Mouse (Mus musculus): ENCODE data around the gene Suds3.

Gene Suds3

DNA sequence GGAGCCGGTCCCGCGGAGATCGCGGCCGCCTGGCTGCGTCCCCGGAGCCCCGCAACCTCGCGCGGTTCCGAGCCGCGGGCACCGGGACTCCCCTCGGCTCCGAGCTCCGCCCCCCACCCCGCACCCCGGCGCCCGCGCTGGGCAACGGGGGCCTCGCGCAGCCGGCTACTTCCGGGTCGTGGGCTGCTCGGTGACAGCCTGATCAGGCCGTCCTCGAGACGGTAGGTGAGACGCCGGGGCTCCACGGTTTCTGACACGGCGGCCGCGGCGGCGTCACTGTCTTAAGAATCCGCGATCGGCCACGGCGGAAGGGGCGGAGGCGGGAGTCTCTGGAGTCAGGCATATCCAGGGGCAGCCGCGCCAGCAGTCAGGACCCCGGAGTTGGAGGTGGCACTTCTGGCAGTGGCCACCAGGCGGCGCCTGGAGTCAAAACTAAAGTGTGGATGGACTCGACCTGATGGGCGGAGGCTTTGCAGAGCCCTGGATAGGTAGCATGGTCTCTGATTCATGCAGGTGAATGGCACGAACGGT is at the start of gene Suds3:
Suds3 (minus strand) TSS at position 278 of the 531 bp plus-strand sequence.
- DNase-seq (ENCODE audit: low read depth): peak; percentile 98

DNA sequence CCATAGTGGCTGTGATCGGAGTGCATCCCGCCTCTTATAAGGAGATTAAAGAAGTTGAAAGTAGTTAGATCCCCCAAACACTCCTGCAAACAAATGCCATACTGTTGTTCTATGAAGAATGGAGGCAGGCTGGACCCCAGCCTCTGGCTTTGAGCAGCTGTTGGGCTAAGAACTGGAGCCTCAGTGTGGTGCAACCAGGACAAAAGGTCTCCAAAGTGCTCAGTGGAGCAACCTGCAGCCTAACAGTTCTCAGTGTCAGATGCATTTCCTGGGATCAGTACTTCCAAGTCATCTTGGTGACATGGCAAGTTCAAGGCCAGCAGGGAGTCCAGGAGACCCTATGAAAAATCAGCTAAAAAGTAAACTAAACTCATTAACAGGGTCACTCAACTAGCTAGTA is 49.0 kb upstream of the Suds3 start:
- DNase-seq (ENCODE audit: low read depth): no peak

- DNase-seq (ENCODE audit: low read depth): no peak
These were observed 48.6 kb upstream of the Suds3 start for GRCm38 (mm10) chr5:117164516-117164915.

DNA sequence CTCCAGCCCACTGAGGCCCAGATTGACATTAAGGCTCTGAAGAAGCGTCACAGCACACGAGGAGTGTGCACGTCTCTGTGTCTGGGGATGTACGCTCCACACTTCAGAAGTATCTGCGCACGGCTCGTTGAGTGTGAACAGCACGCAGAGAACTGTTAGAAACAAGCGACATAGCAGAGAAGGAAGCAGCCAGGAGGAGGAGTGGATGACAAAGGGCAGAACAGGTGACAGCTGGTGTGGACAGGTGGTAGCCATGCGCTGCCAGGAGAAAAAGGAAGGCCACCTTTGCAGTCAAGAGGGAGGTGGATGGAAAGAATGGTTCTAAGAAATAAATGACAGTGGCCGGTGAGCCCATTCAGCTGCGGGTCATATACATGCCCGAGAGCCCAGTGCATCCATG is 47.9 kb upstream of the Suds3 start:
- DNase-seq (ENCODE audit: low read depth): no peak

GRCm38 (mm10) chr5:117160499-117160898 is 44.6 kb upstream of the Suds3 start:
- no peak for DNase-seq (ENCODE audit: low read depth)

GRCm38 (mm10) chr5:117159805-117160291 is 43.9 kb upstream of the Suds3 start:
- DNase-seq (ENCODE audit: low read depth): no peak

DNA sequence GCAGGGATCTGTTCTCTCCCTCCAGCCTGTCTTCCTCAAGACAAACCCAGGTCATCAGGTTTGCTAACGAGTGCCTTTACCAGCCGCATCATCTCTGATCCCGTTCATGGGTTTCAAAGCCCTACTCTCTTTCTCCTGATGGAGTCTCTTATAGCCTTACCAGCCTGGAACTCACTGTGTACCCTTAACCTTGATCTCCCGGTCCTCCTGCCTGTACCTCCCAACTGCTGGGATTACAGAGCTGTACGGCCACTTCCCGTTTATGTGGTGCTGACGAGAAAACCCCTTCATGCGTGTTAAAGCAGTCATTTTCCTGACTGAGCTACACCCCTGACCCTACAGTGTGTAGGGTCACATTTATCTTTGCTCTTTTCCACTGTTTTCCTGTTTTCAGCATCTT is 43.4 kb upstream of the Suds3 start:
- no peak for DNase-seq (ENCODE audit: low read depth)

DNA sequence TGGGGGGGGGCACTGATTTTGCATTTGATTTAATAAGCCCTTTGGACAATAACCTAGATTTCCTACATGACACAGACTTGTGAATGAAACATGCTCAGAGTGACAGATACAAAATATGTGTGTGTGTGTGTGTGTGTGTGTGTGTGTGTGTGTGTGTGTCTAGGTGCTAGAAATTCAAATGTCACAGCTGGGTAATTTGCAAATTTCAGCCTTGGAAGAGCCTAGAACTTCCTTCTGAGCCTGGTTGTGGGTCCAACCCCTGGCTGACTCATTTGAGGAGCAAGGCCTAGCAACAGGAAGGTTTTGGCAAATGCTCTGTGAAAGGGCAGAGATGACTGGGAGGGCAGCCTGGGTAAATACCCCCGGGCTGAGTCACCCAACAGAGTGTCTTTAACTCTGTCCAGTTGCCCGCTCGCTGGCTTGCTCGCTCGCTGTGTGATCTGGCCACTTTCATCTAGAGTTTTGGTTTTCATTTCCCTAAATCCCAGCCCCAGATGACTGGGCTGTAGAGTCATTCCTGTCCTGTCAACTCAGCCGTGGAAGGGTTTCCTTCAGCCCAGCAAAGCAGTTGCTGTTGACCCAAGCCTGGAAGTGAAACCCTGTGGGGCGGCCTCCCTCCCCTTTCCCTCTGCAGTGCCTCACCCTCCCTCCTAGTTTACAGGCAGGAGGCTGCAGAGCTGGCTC is 42.6 kb upstream of the Suds3 start:
- DNase-seq (ENCODE audit: low read depth): no peak

DNA sequence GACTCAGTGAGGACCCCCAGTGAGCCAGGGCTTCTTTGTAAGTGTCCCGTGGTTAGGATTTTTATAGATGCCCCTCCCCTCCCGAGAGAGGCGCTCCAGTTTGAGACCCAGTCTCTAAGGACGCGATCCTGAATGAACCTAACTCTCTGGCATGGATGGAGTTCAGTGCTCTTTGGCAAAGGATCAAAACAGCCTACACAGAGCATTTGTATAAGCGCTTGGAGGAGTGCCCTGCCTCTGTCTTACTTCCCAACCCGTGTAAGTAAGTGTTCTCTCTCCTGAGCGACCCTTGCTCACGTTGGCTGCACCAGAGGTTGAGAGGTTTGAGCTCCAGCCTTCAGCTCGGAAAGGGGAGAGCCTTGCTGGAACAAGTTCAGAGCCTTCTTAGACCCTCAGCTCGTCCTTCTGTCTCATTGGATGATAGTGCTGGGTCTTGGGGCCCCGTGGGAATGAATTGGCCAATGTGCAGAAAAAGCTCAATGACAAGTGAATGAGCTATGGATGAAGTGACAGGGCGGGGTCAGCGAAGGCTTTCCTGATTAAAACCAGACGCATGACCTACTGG is 37.7 kb upstream of the Suds3 start:
- DNase-seq (ENCODE audit: low read depth): no peak

GRCm38 (mm10) chr5:117152944-117153343 is 37.0 kb upstream of the Suds3 start:
- DNase-seq (ENCODE audit: low read depth): no peak

DNA sequence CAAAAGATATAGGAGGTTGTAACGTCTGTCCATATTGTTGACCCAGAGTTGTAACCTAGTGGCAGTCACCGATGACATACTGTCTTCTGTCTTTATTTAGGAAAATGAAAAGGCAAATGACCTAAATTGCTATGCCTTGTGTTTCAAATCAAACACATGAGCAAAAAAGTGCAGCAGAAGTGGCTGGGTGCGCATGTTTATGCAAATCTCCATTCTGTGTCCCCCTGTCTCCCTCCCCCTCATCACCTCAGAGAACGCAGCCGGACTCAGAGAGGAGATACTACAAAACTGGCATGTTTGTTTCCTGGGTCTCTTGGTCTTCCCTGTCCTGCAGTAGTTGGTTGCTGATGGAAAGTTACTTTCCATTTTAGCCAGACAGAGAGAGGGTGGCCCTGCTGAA is 34.2 kb upstream of the Suds3 start:
- DNase-seq (ENCODE audit: low read depth): no peak

DNA sequence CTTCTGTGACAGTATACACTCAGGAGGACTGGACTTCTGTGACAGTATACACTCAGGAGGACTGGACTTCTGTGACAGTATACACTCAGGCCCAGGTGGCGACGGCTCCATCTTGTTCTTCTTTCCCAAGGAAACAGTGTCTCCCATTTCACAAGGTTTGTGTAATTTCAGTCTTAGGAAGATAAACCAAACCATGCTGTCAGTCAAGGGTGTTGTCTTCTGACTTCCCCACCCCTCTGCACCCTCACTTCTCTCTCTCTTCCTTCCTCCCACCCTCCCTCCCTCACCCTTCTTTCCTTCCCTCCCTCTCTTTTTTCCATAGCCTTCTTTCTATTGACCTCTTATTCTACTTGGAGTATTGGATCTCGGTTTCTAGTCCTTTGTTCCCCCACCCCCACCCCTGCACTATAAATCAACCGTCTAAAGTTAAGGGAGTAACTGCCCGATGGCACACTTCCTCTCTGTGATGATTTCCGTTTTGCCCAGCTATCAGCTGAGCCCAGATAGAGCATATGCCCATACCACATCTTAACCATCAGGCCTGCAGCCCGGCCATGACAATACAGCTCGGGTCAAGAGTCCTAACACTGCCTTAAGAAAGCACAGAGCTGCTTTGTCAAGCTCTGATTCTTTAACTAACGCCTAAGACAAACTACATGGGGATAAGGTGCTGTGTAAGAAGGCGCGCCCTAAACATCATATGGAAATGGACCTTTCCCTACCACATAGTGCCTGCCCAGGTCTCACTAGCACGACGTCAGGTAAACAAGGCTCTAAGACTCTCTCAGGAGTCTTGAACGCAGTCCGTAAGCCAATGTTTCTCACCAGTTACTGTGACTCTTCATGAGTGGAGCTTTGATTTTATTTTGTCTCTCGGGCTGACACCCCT is 33.4 kb upstream of the Suds3 start:
- DNase-seq (ENCODE audit: low read depth): no peak

DNA sequence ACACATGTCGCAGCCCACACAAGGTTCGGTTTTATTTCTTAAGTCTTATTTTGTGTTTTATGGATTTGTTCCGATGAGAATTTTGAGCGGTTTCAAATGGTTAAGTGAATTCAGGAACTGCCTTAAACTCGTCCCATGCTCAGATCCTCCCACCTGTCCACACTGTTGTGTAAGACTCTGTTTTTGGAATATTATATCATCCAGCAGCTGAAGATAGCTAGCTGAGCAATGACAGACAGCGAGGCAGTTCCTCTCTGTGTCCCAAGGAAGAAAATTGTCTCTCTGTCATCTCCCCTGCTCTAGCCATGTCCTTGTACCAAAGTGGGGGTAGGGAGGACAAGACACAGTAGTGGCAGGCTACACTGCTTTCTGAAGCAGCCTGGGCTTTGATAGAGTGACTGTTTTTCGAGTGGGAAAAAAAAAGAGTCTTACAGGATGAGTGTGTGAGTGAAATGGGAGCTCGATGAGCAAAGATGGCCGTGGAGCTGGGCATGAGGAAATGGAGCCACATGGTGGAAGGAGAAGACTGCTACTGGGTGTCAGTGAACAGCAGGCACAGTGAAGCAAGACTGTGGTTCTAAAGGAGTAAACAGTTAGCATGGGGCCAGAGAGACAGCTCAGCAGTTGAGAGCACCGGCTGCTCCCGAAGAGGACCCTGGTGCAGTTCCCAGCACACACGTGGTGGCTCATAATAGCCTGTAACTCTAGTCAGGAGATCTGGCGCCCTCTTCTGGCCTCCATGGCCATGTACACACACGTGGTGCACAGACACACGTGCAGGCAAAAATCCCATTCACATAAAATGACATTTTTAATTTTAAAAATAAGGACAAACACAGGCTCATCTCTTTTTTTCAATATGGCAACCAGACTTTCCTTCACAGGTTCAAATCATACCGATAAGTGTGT is 31.5 kb upstream of the Suds3 start:
- DNase-seq (ENCODE audit: low read depth): no peak

DNA sequence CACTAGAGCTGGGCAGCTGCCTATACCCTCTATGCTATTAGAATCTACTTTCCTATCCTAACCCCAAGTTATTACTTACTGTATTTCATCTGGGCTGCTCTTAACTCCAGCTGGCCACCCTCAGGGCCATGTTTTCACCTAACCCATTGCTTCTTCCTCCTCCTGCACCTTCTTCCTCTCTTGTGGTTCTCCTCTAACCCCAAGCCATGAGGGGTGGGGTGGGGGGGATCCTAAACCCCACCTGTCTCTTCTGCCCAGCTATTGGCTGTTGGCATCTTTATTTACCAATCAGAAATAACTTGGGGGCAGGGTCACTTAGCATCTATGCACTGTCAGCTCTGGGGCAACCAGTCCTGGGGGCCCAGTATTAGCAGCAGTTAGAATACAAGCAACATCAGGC is 30.3 kb upstream of the Suds3 start:
- DNase-seq (ENCODE audit: low read depth): no peak

DNA sequence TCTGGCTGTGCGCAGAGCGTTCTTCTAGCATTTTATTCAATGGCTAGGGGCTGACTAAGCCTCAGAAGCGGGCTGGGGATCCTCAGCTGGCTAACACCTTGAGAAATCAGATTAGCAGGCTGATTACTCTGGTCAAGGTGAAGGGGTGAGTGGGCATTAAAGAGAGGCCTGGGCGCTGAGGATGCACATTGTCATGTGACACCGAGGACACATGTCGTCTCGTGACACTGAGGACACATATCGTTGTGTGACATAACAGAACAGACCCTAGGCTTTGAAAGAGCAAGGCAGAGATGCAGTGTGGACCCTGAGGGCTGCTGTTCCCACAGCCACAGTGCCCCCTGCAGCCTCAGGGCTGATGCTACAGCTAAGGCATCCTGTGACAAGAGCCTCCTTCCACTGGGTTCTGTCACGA is 27.8 kb upstream of the Suds3 start:
- peak; percentile 59 for DNase-seq (ENCODE audit: low read depth)

DNA sequence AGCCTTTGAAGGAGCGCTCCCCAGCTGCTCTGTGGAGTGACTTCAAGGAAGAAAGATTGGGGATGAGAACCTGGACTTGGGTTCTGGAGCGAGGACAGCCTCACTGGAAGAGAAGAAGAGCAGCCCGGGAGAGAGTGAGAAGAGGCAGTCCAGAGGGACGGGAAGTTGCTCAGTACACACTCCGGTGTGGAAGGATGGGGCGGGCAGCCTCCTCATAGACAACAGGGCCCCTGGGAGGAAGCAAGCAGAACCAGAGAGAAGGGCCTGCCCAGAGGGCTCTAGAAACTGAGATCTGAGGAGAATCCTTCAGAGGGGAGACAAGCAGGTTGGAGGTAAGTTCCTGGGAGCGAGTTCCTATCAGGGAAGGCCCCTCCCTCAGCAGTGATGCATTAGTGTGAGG is 24.5 kb upstream of the Suds3 start:
- no peak for DNase-seq (ENCODE audit: low read depth)

DNA sequence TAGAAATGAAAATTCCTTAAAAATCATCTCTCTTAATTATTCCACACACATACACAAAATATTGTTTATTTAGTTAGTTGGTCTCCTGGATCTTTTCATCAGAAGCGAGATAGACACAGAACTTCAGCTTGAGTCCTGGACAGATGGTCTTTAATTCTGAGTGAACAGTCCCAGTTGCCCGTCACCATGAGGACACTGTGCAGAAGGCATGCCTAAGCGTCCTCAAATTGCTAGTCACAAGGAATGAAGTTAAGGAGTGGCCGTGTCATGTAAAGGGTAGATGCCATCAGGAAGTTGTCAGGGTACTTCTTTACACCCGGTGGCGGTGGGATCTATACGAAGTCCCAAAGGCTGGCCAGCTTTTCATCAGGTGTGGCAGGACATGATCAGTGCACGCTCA is 23.9 kb upstream of the Suds3 start:
- DNase-seq (ENCODE audit: low read depth): no peak

- peak; percentile 69 for DNase-seq (ENCODE audit: low read depth)
These were observed 22.5 kb upstream of the Suds3 start for GRCm38 (mm10) chr5:117138295-117138988.

DNA sequence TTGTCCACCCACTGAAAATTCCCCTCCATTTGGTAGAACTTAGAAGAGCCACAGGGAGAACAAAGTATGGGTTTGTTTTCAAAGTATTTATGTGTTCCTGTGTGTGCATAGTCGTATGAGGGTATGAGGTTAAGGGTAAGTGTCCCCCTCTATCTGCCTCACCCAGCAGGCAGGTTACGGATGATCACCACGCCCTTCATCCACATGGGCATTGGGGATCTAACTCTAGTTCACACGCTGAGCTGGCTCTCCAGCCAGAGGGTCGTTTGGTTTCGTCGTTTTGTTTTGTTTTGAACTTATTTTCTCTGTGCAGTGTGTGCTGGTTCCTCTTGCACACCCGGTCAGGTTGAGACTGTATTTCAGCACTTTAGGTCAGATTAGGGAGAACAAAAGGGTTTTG is 21.7 kb upstream of the Suds3 start:
- no peak for DNase-seq (ENCODE audit: low read depth)

DNA sequence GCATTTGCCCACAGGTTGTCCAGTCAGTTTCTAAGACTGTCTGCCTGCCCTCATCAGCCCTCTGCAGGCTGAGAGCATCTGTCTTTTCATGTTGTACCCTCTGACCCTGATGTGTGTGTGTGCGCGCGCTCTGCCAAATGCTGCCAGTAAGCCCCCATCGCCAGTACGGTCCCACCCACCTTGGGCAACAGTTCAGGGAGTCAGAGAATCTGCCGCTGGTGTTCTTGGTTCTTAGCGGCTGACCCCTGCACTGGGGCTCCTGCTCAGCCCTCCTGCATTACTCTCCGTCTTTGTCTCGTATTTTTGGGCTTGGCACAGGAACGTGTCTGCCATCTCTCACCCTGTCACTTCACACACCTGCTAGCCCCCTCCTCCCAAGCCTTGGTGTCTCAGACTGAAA is 21.1 kb upstream of the Suds3 start:
- no peak for DNase-seq (ENCODE audit: low read depth)

GRCm38 (mm10) chr5:117136570-117136969 is 20.7 kb upstream of the Suds3 start:
- DNase-seq (ENCODE audit: low read depth): no peak

Measured in naive thymus-derived CD4-positive, alpha-beta T cell, adult 2 months (primary cell).